Mouse (Mus musculus): Measurements from ENCODE around the gene Ccr5. TPM values are rescaled to one million over a fixed set of nuclear protein-coding genes. Genes with fewer than 3 reads are reported as not detected.

Ccr5 gene
- polyA plus RNA-seq (2015; fragmentation: Illumina TruSeq; extraction: RNeasy Lipid Tissue Mini Kit (QIAGEN cat#74804); ENCODE audit: low read depth, low replicate concordance): 5.4 TPM

GRCm38 (mm10) chr9:124121387-124122184, at the start of gene Ccr5:
Gene Ccr5 (plus strand): TSS chr9:124121543.

GRCm38 (mm10) chr9:124101723-124102122, 19.6 kb upstream of the Ccr5 start, which contains the start of gene Ccr2:
Gene Ccr2 (plus strand): TSS chr9:124101950.

Other genes with a start within 250 kb of the Ccr5 start
- gene Ccr1, start 152.9 kb upstream of the Ccr5 start, polyA plus RNA-seq (2015; fragmentation: Illumina TruSeq; extraction: RNeasy Lipid Tissue Mini Kit (QIAGEN cat#74804); ENCODE audit: low read depth, low replicate concordance): 0.30 TPM
- gene Ccr1l1, start 143.1 kb upstream of the Ccr5 start, polyA plus RNA-seq (2015; fragmentation: Illumina TruSeq; extraction: RNeasy Lipid Tissue Mini Kit (QIAGEN cat#74804); ENCODE audit: low read depth, low replicate concordance): not detected
- gene Ccr3, start 99.6 kb upstream of the Ccr5 start, polyA plus RNA-seq (2015; fragmentation: Illumina TruSeq; extraction: RNeasy Lipid Tissue Mini Kit (QIAGEN cat#74804); ENCODE audit: low read depth, low replicate concordance): not detected
- 0.30 TPM for gene Ccr2, start 19.6 kb upstream of the Ccr5 start, polyA plus RNA-seq (2015; fragmentation: Illumina TruSeq; extraction: RNeasy Lipid Tissue Mini Kit (QIAGEN cat#74804); ENCODE audit: low read depth, low replicate concordance)
- gene 2010315B03Rik, start 191.2 kb downstream of the Ccr5 start, polyA plus RNA-seq (2015; fragmentation: Illumina TruSeq; extraction: RNeasy Lipid Tissue Mini Kit (QIAGEN cat#74804); ENCODE audit: low read depth, low replicate concordance): 23.5 TPM